Mouse (Mus musculus) hindbrain, embryonic 12.5 days (tissue): ENCODE data around the gene Mindy1. TPM values are rescaled to one million over a fixed set of nuclear protein-coding genes. Genes with fewer than 3 reads are reported as not detected.

ENCODE experiments used
- polyA plus RNA-seq: library from polyadenylated mRNA; unstranded; fragments of >200 nt; fragmentation: Nextera tagmentation; extraction: Ambion mirVana; gene quantifications from 2 replicates; pipeline ENCODE4 v1.2.1, GENCODE M21; 2016

Mindy1 gene
- polyA plus RNA-seq, 1 experiment from 2014 or later: 45.7 TPM

Other genes starting within 250 kb of the Mindy1 start
- gene Psmd4, start 238.7 kb upstream of the Mindy1 start, polyA plus RNA-seq: 263 and 276 TPM in 2 replicates
- 20.4 and 21.5 TPM in 2 replicates for gene Pip5k1a, start 174.4 kb upstream of the Mindy1 start, polyA plus RNA-seq
- 218 and 219 TPM in 2 replicates for gene Vps72, start 170.3 kb upstream of the Mindy1 start, polyA plus RNA-seq
- gene Tmod4, start 156.9 kb upstream of the Mindy1 start, polyA plus RNA-seq: 0.81 and 0.99 TPM in 2 replicates
- 89.4 and 94.1 TPM in 2 replicates for gene Scnm1, start 147.3 kb upstream of the Mindy1 start, polyA plus RNA-seq
- 22.6 and 23.9 TPM in 2 replicates for gene Lysmd1, start 147.3 kb upstream of the Mindy1 start, polyA plus RNA-seq
- gene Tnfaip8l2, start 139.0 kb upstream of the Mindy1 start, polyA plus RNA-seq: 2.1 and 2.6 TPM in 2 replicates
- 59.5 and 68.7 TPM in 2 replicates for gene Sema6c, start 120.9 kb upstream of the Mindy1 start, polyA plus RNA-seq
- 10.1 and 10.8 TPM in 2 replicates for gene Gabpb2, start 63.4 kb upstream of the Mindy1 start, polyA plus RNA-seq
- 91.7 and 95.8 TPM in 2 replicates for gene Cdc42se1, start 52.6 kb upstream of the Mindy1 start, polyA plus RNA-seq
- 116 and 124 TPM in 2 replicates for gene Mllt11, start 49.2 kb upstream of the Mindy1 start, polyA plus RNA-seq
- 0.25 and 0.42 TPM in 2 replicates for gene Gm128, start 39.7 kb upstream of the Mindy1 start, polyA plus RNA-seq
- 1.0 and 1.1 TPM in 2 replicates for gene Bnipl, start 30.2 kb upstream of the Mindy1 start, polyA plus RNA-seq
- gene Prune1, start 731 bp downstream of the Mindy1 start, polyA plus RNA-seq: 37.0 and 37.9 TPM in 2 replicates
- gene Anxa9, start 25.8 kb downstream of the Mindy1 start, polyA plus RNA-seq: 0.87 and 1.1 TPM in 2 replicates
- 115 TPM in 2 replicates for gene Cers2, start 33.4 kb downstream of the Mindy1 start, polyA plus RNA-seq
- 56.3 and 62.9 TPM in 2 replicates for gene Setdb1, start 75.9 kb downstream of the Mindy1 start, polyA plus RNA-seq
- not detected in 2 replicates for gene 4930558C23Rik, start 121.5 kb downstream of the Mindy1 start, polyA plus RNA-seq
- 34.3 and 37.7 TPM in 2 replicates for gene Arnt, start 153.0 kb downstream of the Mindy1 start, polyA plus RNA-seq
- gene Ctsk, start 217.9 kb downstream of the Mindy1 start, polyA plus RNA-seq: 18.3 and 20.2 TPM in 2 replicates
- 9.3 and 12.0 TPM in 2 replicates for gene Ctss, start 245.4 kb downstream of the Mindy1 start, polyA plus RNA-seq